8 mouse cellular contexts compared by ENCODE assay signal in the genomic region with DNA sequence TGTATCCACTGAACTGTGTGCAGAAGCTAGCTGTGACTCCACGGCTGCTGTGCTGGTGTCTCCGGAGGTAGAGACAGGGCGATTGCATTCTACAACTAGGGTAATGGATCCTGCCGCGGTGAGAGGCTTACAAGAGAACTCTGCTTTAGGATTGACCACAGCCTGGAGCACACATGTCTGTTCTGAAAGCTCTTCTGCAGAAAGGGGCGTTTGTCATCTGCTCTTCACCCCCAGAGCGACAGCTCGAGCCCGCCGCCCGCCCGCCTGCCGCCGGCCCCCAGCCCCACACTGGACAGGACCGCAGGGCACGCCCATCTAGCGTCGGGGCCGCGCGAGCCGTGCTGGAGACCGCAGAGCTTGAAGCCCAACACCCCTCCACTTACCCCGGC. TPM values are rescaled to one million over a fixed set of nuclear protein-coding genes. Genes with fewer than 3 reads are reported as not detected.
A peak's percentile ranks its signal among the peaks of the same experiment; 100 is the strongest.
DNase-seq lines count a peak whose midpoint lies in the region; ATAC-seq and TF ChIP-seq lines count a peak whose summit lies in the region.

No protein-coding gene starts in this region.

- no peaks in the 10 kb centered on the region for H3K27me3 ChIP-seq in kidney, postnatal 0 days (ENCODE audit: insufficient read depth, low read length)
- H3K27me3 ChIP-seq in hindbrain, postnatal 0 days (ENCODE audit: insufficient read depth, low read length), result no peaks in the 10 kb centered on the region
- no peaks in the 10 kb centered on the region for H3K27me3 ChIP-seq in midbrain, postnatal 0 days (ENCODE audit: insufficient read depth, low read length)

- WGBS in kidney, postnatal 0 days, result under 1% methylated on average over 24 of the region's 24 CpGs
- under 1% methylated on average over 24 of the region's 24 CpGs for WGBS in hindbrain, postnatal 0 days
- 0% methylated on average over 24 of the region's 24 CpGs for WGBS in midbrain, postnatal 0 days

- peak overlapping the region; percentile 98 for H3K27ac ChIP-seq in kidney, postnatal 0 days
- peak overlapping the region; percentile 48; the same call in 1 of the 2 replicates for H3K27ac ChIP-seq in cortical plate, adult 2 months (ENCODE audit: insufficient read depth, low read length)
- H3K27ac ChIP-seq in hindbrain, postnatal 0 days, result peak overlapping the region; percentile 98
- H3K27ac ChIP-seq in midbrain, postnatal 0 days (ENCODE audit: low read depth, low read length), result peak overlapping the region; percentile 96

- peak; percentile 72; the same call in 1 of the 2 replicates for ATAC-seq in kidney, postnatal 0 days (replicated peaks; ENCODE audit: low FRiP score, low read depth)
- ATAC-seq in hindbrain, postnatal 0 days, result peak; percentile 74
- peak; percentile 71 for ATAC-seq in midbrain, postnatal 0 days (ENCODE audit: low FRiP score)

- DNase-seq in kidney, postnatal 0 days (ENCODE audit: low spot score), result no peak
- no peak for DNase-seq in kidney, adult 11 months
- no peak for DNase-seq in hindbrain, postnatal 0 days (ENCODE audit: low spot score)
- peak; percentile 47 for DNase-seq in midbrain, postnatal 0 days (ENCODE audit: low spot score)
- DNase-seq in cerebellum, adult 8-10 months, result no peak
- no peak for DNase-seq in urinary bladder, postnatal 10 days (ENCODE audit: low spot score)
- DNase-seq in adrenal gland, postnatal 14 days, result no peak

- no peak for TF ChIP-seq POLR2A in cortical plate, adult 2 months (IDR thresholded peaks at IDR 0.05; ENCODE audit: extremely low read depth, insufficient read depth, low read length)

- no peak for TF ChIP-seq CTCF in kidney, postnatal 0 days (IDR thresholded peaks at IDR 0.05; ENCODE audit: low read depth)
- TF ChIP-seq CTCF in cortical plate, adult 2 months (IDR thresholded peaks at IDR 0.05; ENCODE audit: extremely low read depth, insufficient read depth, low read length), result no peak
- TF ChIP-seq CTCF in hindbrain, postnatal 0 days (IDR thresholded peaks at IDR 0.05; ENCODE audit: low read depth), result no peak
- no peak for TF ChIP-seq CTCF in midbrain, postnatal 0 days (IDR thresholded peaks at IDR 0.05)

- peaks cover 12% of the 10 kb centered on the region for H3K4me1 ChIP-seq in kidney, postnatal 0 days (replicated peaks; ENCODE audit: insufficient read depth, low read length)
- peaks cover 9% of the 10 kb centered on the region for H3K4me1 ChIP-seq in cortical plate, adult 2 months (ENCODE audit: control insufficient read depth, insufficient read depth, low read length)
- peaks cover 10% of the 10 kb centered on the region; the same call in 1 of the 2 replicates for H3K4me1 ChIP-seq in hindbrain, postnatal 0 days (ENCODE audit: insufficient read depth, low read length)
- 0 out of 2 replicates have a peak, but pooled peaks cover 6% of the 10 kb centered on the region for H3K4me1 ChIP-seq in midbrain, postnatal 0 days (ENCODE audit: insufficient read depth, low read length)

- no peaks in the 10 kb centered on the region for H3K9me3 ChIP-seq in kidney, postnatal 0 days (replicated peaks; ENCODE audit: low read length)
- H3K9me3 ChIP-seq in hindbrain, postnatal 0 days (ENCODE audit: low read length), result no peaks in the 10 kb centered on the region
- H3K9me3 ChIP-seq in midbrain, postnatal 0 days (ENCODE audit: low read length), result no peaks in the 10 kb centered on the region

- peak overlapping the region; percentile 81 for H3K9ac ChIP-seq in kidney, postnatal 0 days (ENCODE audit: low read depth, low read length)
- H3K9ac ChIP-seq in hindbrain, postnatal 0 days (replicated peaks; ENCODE audit: low read length), result peak overlapping the region; percentile 77
- peak overlapping the region; percentile 95 for H3K9ac ChIP-seq in midbrain, postnatal 0 days (replicated peaks; ENCODE audit: low read length, poor library complexity, severe bottlenecking)

- no peaks in the 10 kb centered on the region for H3K36me3 ChIP-seq in kidney, postnatal 0 days (ENCODE audit: insufficient read depth, low read length)
- no peaks in the 10 kb centered on the region for H3K36me3 ChIP-seq in hindbrain, postnatal 0 days (ENCODE audit: insufficient read depth, low read length)
- no peaks in the 10 kb centered on the region for H3K36me3 ChIP-seq in midbrain, postnatal 0 days (ENCODE audit: insufficient read depth, low read length)

- peak overlapping the region; percentile 67 for H3K4me2 ChIP-seq in kidney, postnatal 0 days (ENCODE audit: low read length)
- H3K4me2 ChIP-seq in hindbrain, postnatal 0 days (ENCODE audit: low read depth, low read length), result peak overlapping the region; percentile 62
- peak overlapping the region; percentile 63 for H3K4me2 ChIP-seq in midbrain, postnatal 0 days (ENCODE audit: low read depth, low read length, poor library complexity, severe bottlenecking)

- peak overlapping the region; percentile 79 for H3K4me3 ChIP-seq in kidney, postnatal 0 days (replicated peaks; ENCODE audit: low read depth, low read length)
- H3K4me3 ChIP-seq in cortical plate, adult 2 months (ENCODE audit: insufficient read depth, low read length), result peak overlapping the region; percentile 99
- peak overlapping the region; percentile 83 for H3K4me3 ChIP-seq in hindbrain, postnatal 0 days (ENCODE audit: low read length)
- H3K4me3 ChIP-seq in midbrain, postnatal 0 days (ENCODE audit: low read depth, low read length), result peak overlapping the region; percentile 79

RNA-seq across cellular contexts. Expression of gene Vps26c, which starts 0.7 kb away (rescaled TPM):
- 42.3 and 48.9 TPM in 2 replicates for polyA plus RNA-seq in kidney, postnatal 0 days (2015; fragmentation: Nextera tagmentation; extraction: Ambion mirVana)
- 44.0 and 46.5 TPM in 2 replicates for polyA plus RNA-seq in cortical plate, adult 2 months (2012; rRNA removed)
- total RNA-seq in hindbrain, postnatal 0 days (2014; rRNA removed), result 64.8 and 68.1 TPM in 2 replicates
- 59.6 and 63.6 TPM in 2 replicates for polyA plus RNA-seq in hindbrain, postnatal 0 days (2015; fragmentation: Nextera tagmentation; extraction: Ambion mirVana)
- total RNA-seq in midbrain, postnatal 0 days (2014; rRNA removed), result 66.2 and 74.8 TPM in 2 replicates
- 63.0 and 65.4 TPM in 2 replicates for polyA plus RNA-seq in midbrain, postnatal 0 days (2015; fragmentation: Nextera tagmentation; extraction: Ambion mirVana)
- total RNA-seq in adrenal gland, postnatal 14 days (2021), result 49.1 and 50.4 TPM in 2 replicates

RNA-seq across cellular contexts. Expression of gene Dyrk1a, which starts 43.9 kb away (rescaled TPM):
- polyA plus RNA-seq in kidney, postnatal 0 days (2015; fragmentation: Nextera tagmentation; extraction: Ambion mirVana), result 8.5 and 8.6 TPM in 2 replicates
- polyA plus RNA-seq in cortical plate, adult 2 months (2012; rRNA removed), result 41.2 and 41.3 TPM in 2 replicates
- 81.9 and 91.5 TPM in 2 replicates for total RNA-seq in hindbrain, postnatal 0 days (2014; rRNA removed)
- 12.5 and 13.0 TPM in 2 replicates for polyA plus RNA-seq in hindbrain, postnatal 0 days (2015; fragmentation: Nextera tagmentation; extraction: Ambion mirVana)
- total RNA-seq in midbrain, postnatal 0 days (2014; rRNA removed), result 93.5 and 94.2 TPM in 2 replicates
- 11.7 and 13.7 TPM in 2 replicates for polyA plus RNA-seq in midbrain, postnatal 0 days (2015; fragmentation: Nextera tagmentation; extraction: Ambion mirVana)
- total RNA-seq in adrenal gland, postnatal 14 days (2021), result 61.3 and 65.3 TPM in 2 replicates

Comparison
In these comparisons a context has a peak if more than half of its experiments do, and no peak if none do; other contexts are left out.
1. H3K27ac ChIP-seq: peak in every context shown above with its lines; median percentile 98 in kidney, postnatal 0 days; 98 in hindbrain, postnatal 0 days; 96 in midbrain, postnatal 0 days; 48 in cortical plate, adult 2 months.